Mouse (Mus musculus) olfactory bulb, adult 2 months (tissue): Measurements from ENCODE around the gene Lrrc58.

Experiments used
- CTCF ChIP-seq: fragments of 200-500 bp; IDR thresholded peaks from 2 replicates; pipeline ENCODE4 v1.5.1; 2012; ENCODE audit warnings: low read depth, mild to moderate bottlenecking, low read length, moderate library complexity; ENCODE audit not compliant: insufficient read depth
- POLR2A ChIP-seq: fragments of 200-500 bp; IDR thresholded peaks from 2 replicates; pipeline ENCODE4 v1.6.1; 2012; ENCODE audit warnings: mild to moderate bottlenecking, low read depth, low read length, moderate library complexity; ENCODE audit not compliant: insufficient read depth

DNA sequence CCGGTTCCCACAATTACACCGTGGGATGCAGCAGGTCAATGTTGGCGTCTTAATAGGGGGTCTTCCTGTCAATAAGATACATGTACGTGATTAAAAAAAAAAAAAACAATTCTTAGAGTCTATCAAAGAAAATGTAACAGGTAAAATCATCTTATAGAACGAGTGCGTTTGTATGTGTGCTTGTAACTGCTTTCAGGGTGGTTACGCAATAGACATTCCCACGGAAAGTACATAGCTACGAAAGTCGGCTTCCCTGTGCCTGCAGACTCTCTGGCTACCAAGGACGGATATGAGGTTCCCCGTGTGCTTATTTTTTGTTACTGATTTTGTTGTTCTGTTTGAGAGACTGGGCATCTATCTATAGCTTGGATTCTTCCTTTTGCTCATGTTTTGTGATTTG lies 24.4 kb upstream of the Lrrc58 start:
- TF ChIP-seq POLR2A, result no peak
- TF ChIP-seq CTCF, result no peak
